Mouse (Mus musculus): ENCODE results near the gene Gpr179. TPM values are rescaled to one million over a fixed set of nuclear protein-coding genes. Genes with fewer than 3 reads are reported as not detected.
A peak's percentile ranks its signal among the peaks of the same experiment; 100 is the strongest.

Gene Gpr179
- polyA plus RNA-seq (2012; ENCODE audit: insufficient read depth, insufficient read length, missing spikeins) = 0.12 TPM in 1 of 2 replicates, not detected in the other

GRCm38 (mm10) chr11:97352027-97352684 is at the start of gene Gpr179:
Gene Gpr179, minus strand, starts transcription at chr11:97352077.
- H3K27ac ChIP-seq (ENCODE audit: insufficient read depth, low read depth, low read length) = no peak within 1 kb of the TSS
- no peak for TF ChIP-seq CTCF (IDR thresholded peaks at IDR 0.05; ENCODE audit: low read depth, low read length)
- no peak for TF ChIP-seq POLR2A (IDR thresholded peaks at IDR 0.05; ENCODE audit: borderline replicate concordance, low read depth, low read length)
- no peak within 1 kb of the TSS for H3K4me3 ChIP-seq (ENCODE audit: insufficient read depth, low read length)
- no peaks in the 10 kb centered on the region for H3K4me1 ChIP-seq (ENCODE audit: control insufficient read depth, insufficient read depth, low read length)

DNA sequence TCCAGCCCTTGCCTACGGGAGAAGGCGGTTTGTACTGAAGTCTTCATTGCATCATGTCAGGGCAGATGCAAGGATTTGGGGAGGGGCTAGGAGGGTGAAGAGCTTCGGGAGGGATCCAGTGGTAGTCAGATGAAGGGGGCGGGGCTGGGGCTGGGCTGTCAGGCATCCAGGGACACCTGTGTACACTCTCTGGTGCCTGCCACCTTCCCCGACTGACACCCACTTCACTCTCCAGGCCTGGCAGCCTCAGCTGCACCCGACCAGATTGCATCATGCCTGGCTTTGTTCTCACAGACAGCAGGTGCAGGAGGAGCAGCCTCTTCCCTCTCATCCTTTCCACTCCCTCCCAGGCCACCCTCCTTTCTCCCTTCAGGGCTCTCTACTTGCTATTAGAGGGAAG is 49.2 kb upstream of the Gpr179 start:
- Histone ChIP-seq H3K4me3 (ENCODE audit: insufficient read depth, low read length) (no peak overlapping the region), H3K27ac (ENCODE audit: insufficient read depth, low read depth, low read length) (no peak overlapping the region), H3K4me1 (ENCODE audit: control insufficient read depth, insufficient read depth, low read length) (peaks cover 21% of the 10 kb centered on the region)
- TF ChIP-seq POLR2A (IDR thresholded peaks at IDR 0.05; ENCODE audit: borderline replicate concordance, low read depth, low read length) (no peak), CTCF (IDR thresholded peaks at IDR 0.05; ENCODE audit: low read depth, low read length) (no peak)

GRCm38 (mm10) chr11:97399958-97400710 is 48.3 kb upstream of the Gpr179 start:
- Histone ChIP-seq H3K27ac (ENCODE audit: insufficient read depth, low read depth, low read length) (no peak overlapping the region), H3K4me1 (ENCODE audit: control insufficient read depth, insufficient read depth, low read length) (peaks cover 16% of the 10 kb centered on the region), H3K4me3 (ENCODE audit: insufficient read depth, low read length) (peak overlapping the region; percentile 56)
- TF ChIP-seq CTCF (IDR thresholded peaks at IDR 0.05; ENCODE audit: low read depth, low read length) = peak; percentile 81
- no peak for TF ChIP-seq POLR2A (IDR thresholded peaks at IDR 0.05; ENCODE audit: borderline replicate concordance, low read depth, low read length)

DNA sequence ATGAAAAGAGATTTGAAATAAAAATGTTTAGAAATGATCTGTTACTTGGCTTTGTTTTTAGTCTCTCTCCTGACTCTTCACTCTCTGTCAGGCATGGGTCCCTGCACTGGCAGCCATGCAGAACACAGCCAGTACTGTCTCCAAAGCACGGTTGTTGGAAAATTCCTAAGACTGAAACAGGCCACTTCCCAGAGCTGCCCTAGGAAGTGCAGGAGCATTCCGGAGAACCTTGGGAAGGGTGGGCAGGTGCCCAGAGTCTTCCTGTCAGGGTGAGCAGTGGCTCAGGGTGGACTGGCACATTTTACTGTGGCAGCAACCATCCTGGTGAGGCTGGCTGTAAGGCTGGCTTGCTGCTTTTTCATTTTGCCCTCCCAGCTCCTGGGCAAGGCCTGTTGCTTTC is 46.6 kb upstream of the Gpr179 start:
- peaks cover 22% of the 10 kb centered on the region for H3K4me1 ChIP-seq (ENCODE audit: control insufficient read depth, insufficient read depth, low read length)
- H3K4me3 ChIP-seq (ENCODE audit: insufficient read depth, low read length) = no peak overlapping the region
- TF ChIP-seq CTCF (IDR thresholded peaks at IDR 0.05; ENCODE audit: low read depth, low read length) = no peak
- no peak for TF ChIP-seq POLR2A (IDR thresholded peaks at IDR 0.05; ENCODE audit: borderline replicate concordance, low read depth, low read length)
- H3K27ac ChIP-seq (ENCODE audit: insufficient read depth, low read depth, low read length) = no peak overlapping the region

GRCm38 (mm10) chr11:97394146-97394545 is 42.3 kb upstream of the Gpr179 start:
- Histone ChIP-seq H3K4me1 (ENCODE audit: control insufficient read depth, insufficient read depth, low read length) (peaks cover 10% of the 10 kb centered on the region), H3K27ac (ENCODE audit: insufficient read depth, low read depth, low read length) (no peak overlapping the region), H3K4me3 (ENCODE audit: insufficient read depth, low read length) (no peak overlapping the region)
- TF ChIP-seq CTCF (IDR thresholded peaks at IDR 0.05; ENCODE audit: low read depth, low read length) (no peak), POLR2A (IDR thresholded peaks at IDR 0.05; ENCODE audit: borderline replicate concordance, low read depth, low read length) (no peak)

GRCm38 (mm10) chr11:97393658-97394057 is 41.8 kb upstream of the Gpr179 start:
- no peak for TF ChIP-seq CTCF (IDR thresholded peaks at IDR 0.05; ENCODE audit: low read depth, low read length)
- TF ChIP-seq POLR2A (IDR thresholded peaks at IDR 0.05; ENCODE audit: borderline replicate concordance, low read depth, low read length) = no peak
- no peak overlapping the region for H3K27ac ChIP-seq (ENCODE audit: insufficient read depth, low read depth, low read length)
- H3K4me3 ChIP-seq (ENCODE audit: insufficient read depth, low read length) = no peak overlapping the region
- peaks cover 10% of the 10 kb centered on the region for H3K4me1 ChIP-seq (ENCODE audit: control insufficient read depth, insufficient read depth, low read length)

DNA sequence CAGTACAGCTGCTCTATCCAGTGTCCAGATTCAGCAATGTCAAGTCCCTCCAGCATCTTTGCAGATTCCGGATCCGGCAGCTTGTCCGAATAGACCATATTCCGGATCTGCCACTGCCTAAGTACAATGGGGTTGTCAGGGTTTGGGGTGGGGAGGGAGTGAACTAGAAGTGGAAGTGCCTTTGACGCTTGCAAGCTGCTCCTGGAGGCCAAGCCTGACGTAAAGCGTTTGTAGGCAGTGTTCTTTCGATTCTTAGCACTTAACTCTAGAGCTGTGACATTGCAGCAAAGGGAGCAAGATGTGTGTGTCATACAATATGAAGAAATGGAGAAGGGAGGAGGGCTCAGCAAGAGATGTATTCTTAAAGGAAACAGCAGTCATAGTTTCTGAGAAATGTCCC is 37.2 kb upstream of the Gpr179 start:
- H3K4me1 ChIP-seq (ENCODE audit: control insufficient read depth, insufficient read depth, low read length) = peaks cover 7% of the 10 kb centered on the region; the same call in 1 of the 2 replicates
- H3K4me3 ChIP-seq (ENCODE audit: insufficient read depth, low read length) = no peak overlapping the region
- TF ChIP-seq POLR2A (IDR thresholded peaks at IDR 0.05; ENCODE audit: borderline replicate concordance, low read depth, low read length) (no peak), CTCF (IDR thresholded peaks at IDR 0.05; ENCODE audit: low read depth, low read length) (no peak)
- no peak overlapping the region for H3K27ac ChIP-seq (ENCODE audit: insufficient read depth, low read depth, low read length)

DNA sequence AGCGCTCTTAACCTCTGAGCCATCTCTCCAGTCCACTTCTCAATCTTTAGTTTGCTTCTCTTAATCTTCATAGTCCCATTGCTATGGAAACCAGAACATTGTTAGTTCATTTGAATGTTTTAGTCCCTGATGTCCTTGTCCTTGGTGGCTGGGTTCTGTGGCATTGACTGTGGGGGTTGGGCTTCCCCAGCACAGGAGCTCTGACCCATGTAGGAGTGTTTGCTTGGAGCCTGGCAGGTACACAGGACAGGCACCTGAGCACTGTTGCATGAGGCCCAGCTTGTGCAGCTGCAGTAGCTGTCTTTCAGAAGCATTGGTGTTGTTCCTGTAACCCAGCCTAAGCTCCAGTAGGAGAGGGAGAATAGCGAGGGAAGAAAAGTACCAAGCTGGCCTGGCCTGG is 35.9 kb upstream of the Gpr179 start:
- TF ChIP-seq POLR2A (IDR thresholded peaks at IDR 0.05; ENCODE audit: borderline replicate concordance, low read depth, low read length) = no peak
- no peak for TF ChIP-seq CTCF (IDR thresholded peaks at IDR 0.05; ENCODE audit: low read depth, low read length)
- H3K27ac ChIP-seq (ENCODE audit: insufficient read depth, low read depth, low read length) = no peak overlapping the region
- H3K4me3 ChIP-seq (ENCODE audit: insufficient read depth, low read length) = no peak overlapping the region
- peaks cover 2% of the 10 kb centered on the region; the same call in 1 of the 2 replicates for H3K4me1 ChIP-seq (ENCODE audit: control insufficient read depth, insufficient read depth, low read length)

DNA sequence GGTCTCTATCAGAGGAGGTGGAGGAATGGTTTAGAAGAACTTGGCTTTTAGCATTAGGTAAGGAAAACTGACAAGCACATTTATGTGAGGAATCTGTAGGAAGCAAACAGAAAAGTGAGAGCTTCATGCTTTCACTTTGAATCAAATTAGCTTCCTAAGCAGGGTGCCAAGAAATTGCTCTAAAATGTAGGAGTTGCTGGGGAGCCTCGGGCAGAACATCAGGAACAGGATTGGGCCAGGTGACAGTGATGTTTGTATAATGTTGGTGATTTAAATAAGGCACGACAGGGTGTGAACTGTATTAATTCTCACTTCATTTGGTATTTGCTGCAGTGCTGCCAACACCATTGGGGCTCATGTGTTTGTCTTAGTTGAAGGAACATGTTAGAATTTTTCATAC is 31.9 kb upstream of the Gpr179 start:
- H3K4me3 ChIP-seq (ENCODE audit: insufficient read depth, low read length) = no peak overlapping the region
- TF ChIP-seq CTCF (IDR thresholded peaks at IDR 0.05; ENCODE audit: low read depth, low read length) (no peak), POLR2A (IDR thresholded peaks at IDR 0.05; ENCODE audit: borderline replicate concordance, low read depth, low read length) (no peak)
- no peak overlapping the region for H3K27ac ChIP-seq (ENCODE audit: insufficient read depth, low read depth, low read length)
- H3K4me1 ChIP-seq (ENCODE audit: control insufficient read depth, insufficient read depth, low read length) = peaks cover 2% of the 10 kb centered on the region; the same call in 1 of the 2 replicates

- TF ChIP-seq CTCF (IDR thresholded peaks at IDR 0.05; ENCODE audit: low read depth, low read length) (no peak), POLR2A (IDR thresholded peaks at IDR 0.05; ENCODE audit: borderline replicate concordance, low read depth, low read length) (no peak)
- Histone ChIP-seq H3K27ac (ENCODE audit: insufficient read depth, low read depth, low read length) (no peak overlapping the region), H3K4me3 (ENCODE audit: insufficient read depth, low read length) (no peak overlapping the region), H3K4me1 (ENCODE audit: control insufficient read depth, insufficient read depth, low read length) (peaks cover 2% of the 10 kb centered on the region; the same call in 1 of the 2 replicates)
Measured at GRCm38 (mm10) chr11:97383017-97383416, 31.1 kb upstream of the Gpr179 start.
